In genomic region chr3:102735031-102735558, GRCm38 (mm10) we compare ENCODE assay signal across 8 mouse cellular contexts. TPM values are rescaled to one million over a fixed set of nuclear protein-coding genes. Genes with fewer than 3 reads are reported as not detected.
DNase-seq lines count a peak whose midpoint lies in the region; ATAC-seq lines count a peak whose summit lies in the region.

No protein-coding gene starts in this region.

- no peaks in the 10 kb centered on the region for H3K27me3 ChIP-seq in heart, embryonic 13.5 days (replicated peaks)
- 0 out of 2 replicates have a peak, but pooled peaks cover 3% of the 10 kb centered on the region for H3K27me3 ChIP-seq in limb, embryonic 15.5 days
- H3K27me3 ChIP-seq in midbrain, embryonic 14.5 days (ENCODE audit: control insufficient read depth, insufficient read depth, low read length), result no peaks in the 10 kb centered on the region

- peak overlapping the region; percentile 90 for H3K9ac ChIP-seq in heart, embryonic 13.5 days
- peak overlapping the region; percentile 60 for H3K9ac ChIP-seq in limb, embryonic 15.5 days
- H3K9ac ChIP-seq in midbrain, embryonic 14.5 days (replicated peaks; ENCODE audit: low read length), result peak overlapping the region; percentile 80

- H3K4me1 ChIP-seq in heart, embryonic 13.5 days, result peaks cover 51% of the 10 kb centered on the region
- H3K4me1 ChIP-seq in limb, embryonic 15.5 days, result peaks cover 31% of the 10 kb centered on the region
- H3K4me1 ChIP-seq in midbrain, embryonic 14.5 days (ENCODE audit: control insufficient read depth, insufficient read depth, low read length), result peaks cover 12% of the 10 kb centered on the region

- H3K27ac ChIP-seq in heart, embryonic 13.5 days (replicated peaks), result peak overlapping the region; percentile 95
- H3K27ac ChIP-seq in limb, embryonic 15.5 days, result 0 out of 2 replicates have a peak overlapping the region, but pooled peaks have one; percentile 65
- peak overlapping the region; percentile 64 for H3K27ac ChIP-seq in midbrain, embryonic 14.5 days (replicated peaks; ENCODE audit: low read depth, low read length)

- H3K4me2 ChIP-seq in heart, embryonic 13.5 days, result peak overlapping the region; percentile 89
- H3K4me2 ChIP-seq in limb, embryonic 15.5 days, result peak overlapping the region; percentile 91
- peak overlapping the region; percentile 71 for H3K4me2 ChIP-seq in midbrain, embryonic 14.5 days (ENCODE audit: low read length)

- no peaks in the 10 kb centered on the region for H3K9me3 ChIP-seq in heart, embryonic 13.5 days
- H3K9me3 ChIP-seq in limb, embryonic 15.5 days, result no peaks in the 10 kb centered on the region
- H3K9me3 ChIP-seq in midbrain, embryonic 14.5 days (ENCODE audit: control insufficient read depth, low read length), result no peaks in the 10 kb centered on the region

- WGBS in heart, embryonic 13.5 days, result under 1% methylated on average over 33 of the region's 33 CpGs
- WGBS in limb, embryonic 15.5 days, result under 1% methylated on average over 33 of the region's 33 CpGs
- under 1% methylated on average over 33 of the region's 33 CpGs for WGBS in midbrain, embryonic 14.5 days

- H3K4me3 ChIP-seq in heart, embryonic 13.5 days, result peak overlapping the region; percentile 84
- H3K4me3 ChIP-seq in limb, embryonic 15.5 days, result peak overlapping the region; percentile 67
- peak overlapping the region; percentile 77 for H3K4me3 ChIP-seq in midbrain, embryonic 14.5 days (replicated peaks; ENCODE audit: low read depth, low read length)

- no peaks in the 10 kb centered on the region for H3K36me3 ChIP-seq in heart, embryonic 13.5 days
- H3K36me3 ChIP-seq in limb, embryonic 15.5 days, result no peaks in the 10 kb centered on the region
- no peaks in the 10 kb centered on the region for H3K36me3 ChIP-seq in midbrain, embryonic 14.5 days (ENCODE audit: control insufficient read depth, insufficient read depth, low read length)

- ATAC-seq in frontal cortex, adult (ENCODE audit: low TSS enrichment), result peak; percentile 39
- ATAC-seq in heart, embryonic 13.5 days (ENCODE audit: extremely low read depth, insufficient number of reproducible peaks, low FRiP score, low TSS enrichment), result peak; percentile 60
- ATAC-seq in limb, embryonic 15.5 days (ENCODE audit: insufficient number of reproducible peaks, low FRiP score, low TSS enrichment, low read depth), result peak; percentile 61
- ATAC-seq in midbrain, embryonic 14.5 days (ENCODE audit: low FRiP score, low TSS enrichment), result peak; percentile 81

- no peak for DNase-seq in frontal cortex, adult 2 months (ENCODE audit: extremely low spot score in 1 of 2, low spot score in 1 of 2)
- peak; percentile 64 for DNase-seq in CD4-positive, CD25-positive, alpha-beta regulatory T cell, adult 2 months (ENCODE audit: low read depth, low spot score)
- peak; percentile 15 to 31 for DNase-seq in cerebellum, postnatal 36 days
- peak; percentile 69 for DNase-seq in midbrain, embryonic 14.5 days
- peak; percentile 58 for DNase-seq in thymus, postnatal 0 days (ENCODE audit: low spot score)

RNA-seq across cellular contexts. Expression of gene Tspan2, which starts 0.8 kb away (rescaled TPM):
- 46.1 and 50.2 TPM in 2 replicates for polyA plus RNA-seq in frontal cortex, adult 2 months (2012; rRNA removed)
- 24.8 and 25.0 TPM in 2 replicates for polyA plus RNA-seq in heart, embryonic 13.5 days (2015; fragmentation: Nextera tagmentation; extraction: Ambion mirVana)
- polyA plus RNA-seq in limb, embryonic 15.5 days (2015; fragmentation: Nextera tagmentation; extraction: Ambion mirVana), result 7.2 and 8.0 TPM in 2 replicates
- polyA plus RNA-seq in midbrain, embryonic 14.5 days (2014; fragmentation: Nextera tagmentation; extraction: Ambion mirVana), result 10.4 and 10.5 TPM in 2 replicates
- polyA plus RNA-seq in thymus, postnatal 0 days (2015; fragmentation: Nextera tagmentation; extraction: Ambion mirVana), result 11.3 and 12.4 TPM in 2 replicates

RNA-seq across cellular contexts. Expression of gene Tshb, which starts 47.4 kb away (rescaled TPM):
- 0.26 TPM in 1 of 2 replicates, not detected in the other for polyA plus RNA-seq in frontal cortex, adult 2 months (2012; rRNA removed)
- 0.12 TPM in 1 of 2 replicates, not detected in the other for polyA plus RNA-seq in heart, embryonic 13.5 days (2015; fragmentation: Nextera tagmentation; extraction: Ambion mirVana)
- 0.04 and 0.12 TPM in 2 replicates for polyA plus RNA-seq in limb, embryonic 15.5 days (2015; fragmentation: Nextera tagmentation; extraction: Ambion mirVana)
- 0.32 and 0.72 TPM in 2 replicates for polyA plus RNA-seq in midbrain, embryonic 14.5 days (2014; fragmentation: Nextera tagmentation; extraction: Ambion mirVana)
- polyA plus RNA-seq in thymus, postnatal 0 days (2015; fragmentation: Nextera tagmentation; extraction: Ambion mirVana), result 0.46 and 0.55 TPM in 2 replicates

Comparison
In these comparisons a context has a peak if more than half of its experiments do, and no peak if none do; other contexts are left out.
1. DNase-seq: peak in CD4-positive, CD25-positive, alpha-beta regulatory T cell, adult 2 months (single experiment), cerebellum, postnatal 36 days (2 of 2), midbrain, embryonic 14.5 days (single experiment) and thymus, postnatal 0 days (single experiment); none in frontal cortex, adult 2 months (0 of 2).
2. Peak in every context shown above with its lines, with median percentiles within 50 percentile points of each other: ATAC-seq, H3K27ac ChIP-seq, H3K4me2 ChIP-seq, H3K4me3 ChIP-seq and H3K9ac ChIP-seq.